Mouse (Mus musculus) 3T3-L1 (cell line): Measurements from ENCODE around the gene Rac2.
A peak's percentile ranks its signal among the peaks of the same experiment; 100 is the strongest.

Source experiments
- DNase-seq: peaks from one replicate; pipeline ENCODE4 v3.0.0-alpha.2; 2015; ENCODE audit warnings: low read depth, low spot score

The Rac2 gene

GRCm38 (mm10) chr15:78521892-78522291 lies 50.7 kb downstream of the Rac2 start:
- no peak for DNase-seq

GRCm38 (mm10) chr15:78521331-78521730 lies 51.3 kb downstream of the Rac2 start:
- DNase-seq, result no peak

- no peak for DNase-seq
Measured at GRCm38 (mm10) chr15:78520112-78520715, 52.4 kb downstream of the Rac2 start.

- DNase-seq, result no peak
Measured at GRCm38 (mm10) chr15:78518221-78518620, 54.4 kb downstream of the Rac2 start.

- no peak for DNase-seq
Measured at GRCm38 (mm10) chr15:78515759-78516158, 56.8 kb downstream of the Rac2 start.

GRCm38 (mm10) chr15:78514393-78515146 lies 58.0 kb downstream of the Rac2 start:
- peak; percentile 82 for DNase-seq

- no peak for DNase-seq
Measured at GRCm38 (mm10) chr15:78513019-78513418, 59.6 kb downstream of the Rac2 start.

GRCm38 (mm10) chr15:78511951-78512350 lies 60.6 kb downstream of the Rac2 start:
- no peak for DNase-seq

GRCm38 (mm10) chr15:78510736-78511135 lies 61.8 kb downstream of the Rac2 start:
- DNase-seq, result no peak

- peak; percentile 27 for DNase-seq
Measured at GRCm38 (mm10) chr15:78510121-78510576, 62.4 kb downstream of the Rac2 start.

GRCm38 (mm10) chr15:78509297-78509899 lies 63.2 kb downstream of the Rac2 start:
- no peak for DNase-seq
